Mouse (Mus musculus) ES-Bruce4 (cell line): ENCODE measurements around the gene Pnpla5.

Experiments used
- CTCF ChIP-seq: IDR thresholded peaks from one replicate; pipeline ENCODE4 v1.8.1; 2011; ENCODE audit warnings: low read depth, low read length
- EP300 ChIP-seq: IDR thresholded peaks from 2 replicates; pipeline ENCODE4 v1.6.1; 2011; ENCODE audit warnings: low read depth, low read length; ENCODE audit not compliant: insufficient read depth
- POLR2A ChIP-seq: IDR thresholded peaks from one replicate; pipeline ENCODE4 v1.8.1; 2011; ENCODE audit warnings: low read length; ENCODE audit not compliant: insufficient read depth

- TF ChIP-seq EP300 (no peak), POLR2A (no peak), CTCF (no peak)
These were observed 10.5 kb upstream of the Pnpla5 start for GRCm38 (mm10) chr15:84133440-84133839.
